Mouse (Mus musculus) urinary bladder, postnatal 4 days (tissue): Measurements from ENCODE around the gene Ap1b1.

ENCODE experiments used
- DNase-seq, 2 experiments: peaks; one replicate each; pipeline ENCODE4 v3.0.0; 2021 to 2022; ENCODE audit warnings: low spot score in 2 of 2

Gene Ap1b1

GRCm38 (mm10) chr11:5033136-5033535 lies 46.5 kb downstream of the Ap1b1 start:
- no peak for DNase-seq

- DNase-seq, result no peak
Observed at GRCm38 (mm10) chr11:5035421-5035820, 48.8 kb downstream of the Ap1b1 start.

- DNase-seq, result no peak
Observed at GRCm38 (mm10) chr11:5037146-5037854, 50.7 kb downstream of the Ap1b1 start.

GRCm38 (mm10) chr11:5040585-5040984 lies 54.0 kb downstream of the Ap1b1 start:
- no peak for DNase-seq

GRCm38 (mm10) chr11:5041144-5041780 lies 54.6 kb downstream of the Ap1b1 start:
- DNase-seq, result no peak

GRCm38 (mm10) chr11:5042645-5043381 lies 56.2 kb downstream of the Ap1b1 start:
- no peak for DNase-seq

- no peak for DNase-seq
Observed at GRCm38 (mm10) chr11:5046321-5046926, 59.8 kb downstream of the Ap1b1 start.

- DNase-seq, result no peak
Observed at GRCm38 (mm10) chr11:5051629-5052028, 65.0 kb downstream of the Ap1b1 start.

GRCm38 (mm10) chr11:5052200-5052854 lies 65.7 kb downstream of the Ap1b1 start:
- DNase-seq, result no peak

GRCm38 (mm10) chr11:5054151-5054550 lies 67.5 kb downstream of the Ap1b1 start:
- DNase-seq, result no peak

GRCm38 (mm10) chr11:5054874-5055273 lies 68.2 kb downstream of the Ap1b1 start:
- DNase-seq, result no peak

- no peak for DNase-seq
Observed at GRCm38 (mm10) chr11:5055945-5056938, 69.6 kb downstream of the Ap1b1 start.

- DNase-seq, result no peak
Observed at GRCm38 (mm10) chr11:5057064-5057463, 70.4 kb downstream of the Ap1b1 start.

- no peak for DNase-seq
Observed at GRCm38 (mm10) chr11:5057541-5057855, 70.9 kb downstream of the Ap1b1 start.

GRCm38 (mm10) chr11:5057856-5058641 lies 71.4 kb downstream of the Ap1b1 start, which contains the start of gene Rasl10a:
Gene Rasl10a, plus strand, starts transcription at chr11:5058128.
- DNase-seq, result no peak

- DNase-seq, result no peak
Observed at GRCm38 (mm10) chr11:5058783-5059182, 72.2 kb downstream of the Ap1b1 start.

- no peak for DNase-seq
Observed at GRCm38 (mm10) chr11:5059230-5059629, 72.6 kb downstream of the Ap1b1 start.

GRCm38 (mm10) chr11:5059704-5060156 lies 73.1 kb downstream of the Ap1b1 start:
- no peak for DNase-seq

GRCm38 (mm10) chr11:5060756-5061412 lies 74.3 kb downstream of the Ap1b1 start:
- DNase-seq, result no peak
